Mouse (Mus musculus) CD4-positive helper T cell, adult 2 months (primary cell): ENCODE data around the gene Nup62.

Experiments
- DNase-seq: peaks from one replicate; pipeline ENCODE4 v3.0.0-alpha.2; 2012; ENCODE audit warnings: low read depth, missing footprints, low spot score

Nup62 gene

GRCm38 (mm10) chr7:44848561-44849415 is 32.9 kb downstream of the Nup62 start, which contains the start of the genes Akt1s1 and Tbc1d17:
TSS of gene Akt1s1 (plus strand) at chr7:44848991.
TSS of gene Tbc1d17 (minus strand) at chr7:44849079.
- peak; percentile 100 for DNase-seq

DNA sequence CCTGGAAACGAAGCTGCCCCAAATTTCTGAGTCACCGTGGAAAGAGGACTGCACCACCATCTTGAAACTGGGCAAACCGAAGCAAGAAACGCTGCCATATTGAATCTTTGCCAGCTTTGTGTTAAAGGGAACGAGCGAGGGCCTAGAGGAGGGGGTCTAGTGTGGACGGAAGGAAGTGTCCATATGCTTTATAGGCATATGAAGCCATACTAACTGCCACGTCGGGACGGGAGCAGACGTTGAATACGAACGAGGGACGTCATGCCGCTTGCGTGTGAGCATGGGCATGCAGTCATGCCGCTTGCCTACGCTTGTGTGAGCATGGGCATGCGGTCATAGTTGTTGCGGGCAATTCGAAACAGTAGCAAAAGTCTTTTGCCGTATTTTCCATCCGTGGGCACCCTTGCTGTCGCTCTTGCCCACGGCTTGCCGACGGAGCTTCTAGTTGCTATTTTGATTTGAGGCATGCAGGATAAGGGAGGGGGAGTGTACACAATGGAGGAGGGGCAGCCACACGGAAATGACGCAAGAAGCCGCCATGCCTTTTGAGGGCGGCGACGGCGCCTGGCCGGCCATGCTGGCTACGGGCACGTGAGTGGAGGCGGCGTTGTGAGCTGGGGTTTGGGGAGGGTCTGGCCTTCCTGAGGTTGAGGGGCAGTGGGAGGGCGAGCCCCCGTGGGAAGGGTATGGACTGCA is 33.7 kb downstream of the Nup62 start:
- DNase-seq: peak; percentile 96

DNA sequence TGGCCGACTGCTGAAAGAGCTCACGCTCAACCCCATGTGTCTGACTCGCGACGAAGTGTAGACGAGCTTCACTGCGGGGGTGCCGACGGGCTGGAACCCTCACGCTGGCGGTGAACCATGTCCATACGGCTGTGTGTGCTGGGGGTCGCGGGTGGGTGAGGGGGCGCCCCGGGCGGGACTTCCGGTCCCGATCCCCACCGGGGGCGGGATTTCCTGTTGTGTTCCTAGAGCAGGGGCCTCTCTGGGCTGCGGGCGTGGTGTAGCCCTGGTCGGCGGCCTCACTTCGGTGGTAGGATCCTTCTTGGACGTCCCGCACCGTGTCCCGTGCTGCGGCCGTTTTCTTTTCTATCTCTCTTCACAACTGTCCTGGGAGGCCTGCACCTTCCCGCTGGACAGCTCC is 34.3 kb downstream of the Nup62 start:
- peak; percentile 75 for DNase-seq

DNA sequence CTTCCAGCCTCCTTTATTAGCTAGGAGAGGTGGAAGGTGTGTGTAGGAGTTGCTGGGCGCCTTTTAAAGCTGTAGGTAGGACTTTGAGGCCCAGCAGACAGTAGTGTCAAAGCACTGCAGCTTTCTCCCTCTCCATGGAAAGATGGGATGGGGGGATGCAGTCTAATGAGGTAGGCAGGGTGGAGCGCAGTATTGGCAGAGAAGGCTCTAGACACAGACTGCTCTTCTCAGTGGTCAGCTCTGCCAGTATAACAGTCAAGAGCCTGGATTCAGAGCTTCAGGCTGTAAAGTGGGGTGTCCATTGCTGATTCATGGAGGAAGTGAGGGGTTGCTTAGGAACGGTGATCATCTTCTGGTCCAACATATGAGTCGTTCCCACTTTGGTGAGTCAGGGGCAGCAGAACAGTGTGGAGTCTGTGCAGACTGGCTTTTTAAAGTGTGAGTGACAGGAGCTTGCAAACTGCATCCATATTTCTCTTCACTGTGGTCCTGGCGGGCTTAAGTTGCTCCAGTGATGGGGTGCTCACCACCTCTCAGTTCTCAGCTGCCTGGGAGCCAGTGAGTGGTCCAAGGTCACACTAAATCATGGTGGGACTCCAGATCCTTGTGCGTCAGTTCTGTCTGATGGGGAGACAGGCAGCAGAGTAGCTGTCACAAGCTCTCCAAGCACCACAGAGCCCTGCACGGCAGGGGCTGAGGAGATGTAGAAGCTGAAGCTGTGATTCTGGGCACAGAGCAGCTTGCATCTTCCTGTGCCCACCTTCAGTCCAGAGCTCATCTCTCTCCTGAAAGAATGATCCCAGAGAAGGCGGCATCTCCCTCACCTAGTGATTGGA is 35.1 kb downstream of the Nup62 start:
- no peak for DNase-seq

DNA sequence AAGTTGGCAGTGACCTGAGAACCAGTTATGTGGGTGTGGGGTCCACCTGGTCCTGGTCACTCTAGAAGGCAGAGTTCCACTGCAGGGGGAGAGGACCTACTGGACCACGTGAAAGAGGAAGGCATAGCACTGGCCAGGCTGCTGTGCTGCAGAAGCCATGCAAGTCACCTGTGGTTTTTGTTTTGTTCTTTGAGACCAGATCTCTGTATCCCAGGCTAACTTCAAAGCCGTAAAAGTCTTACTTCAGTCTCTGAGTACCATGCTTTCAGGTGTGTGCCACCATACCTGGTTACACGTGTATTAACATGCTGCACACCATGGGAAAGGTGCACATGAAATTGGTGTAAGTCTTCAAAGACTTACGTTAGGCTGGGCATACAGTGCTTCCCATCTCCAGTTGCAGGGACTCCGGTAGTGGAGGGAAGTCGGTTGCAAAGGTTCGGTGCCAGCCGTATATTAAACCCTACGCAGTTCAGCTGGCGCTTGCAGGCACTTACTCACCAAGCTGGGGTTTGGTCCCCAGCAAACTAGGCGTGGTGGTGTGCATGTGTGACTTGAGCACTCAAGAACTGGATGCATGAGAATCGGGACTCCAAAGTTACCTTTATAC is 35.8 kb downstream of the Nup62 start:
- no peak for DNase-seq

- DNase-seq: no peak
Measured at GRCm38 (mm10) chr7:44852259-44853027, 36.6 kb downstream of the Nup62 start.

DNA sequence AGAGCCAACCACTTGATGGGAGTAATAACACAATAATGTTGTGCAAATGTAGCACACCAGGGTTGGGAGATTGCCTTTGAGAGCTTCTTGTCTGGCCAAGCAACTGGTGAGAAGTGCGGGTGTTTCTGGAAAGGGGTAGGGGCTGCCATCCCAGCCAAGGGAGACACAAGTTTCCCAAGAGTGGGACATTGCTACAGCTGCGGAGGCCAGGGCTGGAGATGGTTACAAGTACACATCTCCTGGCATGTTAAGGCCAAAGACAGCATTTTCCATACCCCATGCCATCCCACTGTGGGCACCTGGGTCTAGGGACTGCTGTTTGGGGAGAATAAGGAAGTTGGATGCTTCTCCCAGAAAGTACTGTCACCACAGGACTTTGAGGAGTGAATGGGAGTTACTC is 37.2 kb downstream of the Nup62 start:
- no peak for DNase-seq

DNA sequence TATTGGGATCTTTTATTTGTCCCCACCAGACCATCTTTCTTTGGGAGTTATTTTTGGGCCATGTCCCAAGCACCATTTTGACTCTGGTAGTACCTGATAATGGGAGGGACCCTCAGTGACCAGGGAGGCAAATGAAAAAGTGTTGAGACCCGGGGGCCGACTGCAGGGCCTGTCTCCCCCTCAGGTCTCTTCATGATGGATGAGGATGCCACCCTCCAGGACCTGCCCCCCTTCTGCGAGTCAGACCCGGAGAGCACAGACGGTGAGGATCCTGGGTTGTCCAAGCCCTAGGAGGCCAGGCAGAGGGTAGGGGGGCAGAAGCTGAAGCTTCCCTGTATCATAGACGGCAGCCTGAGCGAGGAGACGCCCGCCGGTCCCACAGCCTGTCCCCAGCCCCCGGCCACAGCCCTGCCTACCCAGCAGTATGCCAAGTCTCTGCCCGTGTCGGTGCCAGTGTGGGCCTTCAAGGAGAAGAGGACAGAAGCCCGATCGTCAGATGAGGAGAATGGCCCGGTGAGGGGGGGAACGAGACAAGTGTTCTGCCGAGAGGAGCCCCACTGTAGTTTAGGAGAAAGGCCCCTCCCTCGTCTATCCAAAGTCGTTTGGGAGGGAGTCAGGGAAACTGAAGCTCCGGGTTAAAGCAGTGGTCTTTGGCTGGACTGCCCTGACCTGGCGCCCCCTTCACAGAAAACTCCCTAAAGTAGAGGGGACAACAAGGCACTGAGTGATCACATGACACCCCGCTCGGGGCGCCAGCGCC is 37.9 kb downstream of the Nup62 start:
- no peak for DNase-seq

GRCm38 (mm10) chr7:44854356-44855031 is 38.6 kb downstream of the Nup62 start:
- DNase-seq: peak; percentile 82

DNA sequence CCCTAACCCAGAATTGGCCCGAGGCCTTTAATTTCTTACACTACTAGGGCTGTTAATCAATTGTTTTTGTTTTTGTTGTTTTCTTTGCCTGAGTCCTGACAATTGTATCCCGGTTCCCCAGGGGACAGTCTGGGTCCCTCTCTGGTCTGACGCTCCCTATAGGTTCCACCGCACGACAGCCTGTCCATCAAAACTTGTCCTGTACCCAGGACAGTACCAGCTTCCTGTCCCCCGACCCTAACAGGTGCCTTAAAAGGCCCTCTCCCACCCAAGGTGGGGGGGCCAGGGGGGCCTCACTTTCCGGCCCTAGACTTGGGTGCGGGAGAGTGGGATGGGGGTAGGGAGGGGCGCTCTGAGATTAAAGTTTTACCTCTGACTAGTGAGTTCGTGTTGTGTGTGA is 39.1 kb downstream of the Nup62 start:
- DNase-seq: no peak

DNA sequence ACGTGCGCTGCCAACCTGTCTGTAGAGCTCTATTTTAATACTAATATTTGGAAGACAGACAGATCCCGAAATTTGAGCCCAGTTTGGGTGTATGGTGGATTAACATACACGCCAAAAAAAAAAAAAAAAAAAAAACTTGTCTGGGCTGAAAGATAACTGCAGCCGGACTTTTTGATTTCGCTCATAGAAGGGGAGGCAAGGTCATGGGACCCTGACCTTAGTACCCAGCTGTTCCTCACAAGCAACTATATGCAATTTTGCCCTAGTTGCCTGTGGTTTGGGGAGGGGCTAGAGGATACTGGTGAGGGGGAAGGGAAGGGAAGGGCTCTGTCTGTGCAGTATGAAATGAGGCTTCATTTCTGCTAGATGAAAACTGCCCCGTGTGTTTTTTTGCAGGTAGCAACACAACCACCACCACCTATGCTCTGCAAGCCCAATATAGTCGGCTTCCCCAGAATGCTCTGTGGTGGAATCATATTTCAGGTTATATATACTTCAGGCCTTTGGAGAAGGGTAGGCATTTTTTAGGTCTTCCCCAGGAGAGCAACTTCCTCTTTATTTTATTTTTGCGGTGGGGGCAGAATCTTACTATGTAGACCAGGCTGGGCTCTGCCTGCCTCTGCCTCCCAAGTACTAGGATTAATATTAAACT is 40.5 kb downstream of the Nup62 start:
- DNase-seq: no peak

DNA sequence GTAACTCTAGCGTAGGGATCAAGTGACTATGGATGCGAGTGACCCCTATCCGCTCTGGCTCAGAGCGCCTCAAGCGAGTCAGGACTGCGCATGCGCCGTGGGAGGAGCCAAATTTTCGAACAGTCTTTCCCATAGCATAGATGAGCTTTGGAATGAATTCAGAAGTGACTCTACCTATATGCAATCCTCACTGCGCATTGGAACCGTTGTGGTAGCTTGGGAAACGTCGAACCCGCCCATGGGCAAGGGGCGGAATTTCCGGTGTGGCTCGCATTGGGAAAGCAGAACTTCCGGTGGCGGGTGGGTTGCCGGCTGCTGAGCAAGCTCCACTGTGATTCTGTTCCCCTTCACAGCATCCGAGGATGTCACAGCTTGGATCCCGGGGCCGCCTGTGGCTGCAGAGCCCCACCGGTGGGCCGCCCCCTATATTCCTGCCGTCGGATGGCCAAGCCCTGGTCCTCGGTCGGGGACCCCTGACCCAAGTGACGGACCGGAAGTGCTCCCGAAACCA is 41.2 kb downstream of the Nup62 start, which contains the start of gene Pnkp:
Gene Pnkp, plus strand, starts transcription at position 98 of the 511 bp plus-strand sequence.
- peak; percentile 86 for DNase-seq

- peak; percentile 63 for DNase-seq
Measured at GRCm38 (mm10) chr7:44857905-44858304, 42.0 kb downstream of the Nup62 start.

DNA sequence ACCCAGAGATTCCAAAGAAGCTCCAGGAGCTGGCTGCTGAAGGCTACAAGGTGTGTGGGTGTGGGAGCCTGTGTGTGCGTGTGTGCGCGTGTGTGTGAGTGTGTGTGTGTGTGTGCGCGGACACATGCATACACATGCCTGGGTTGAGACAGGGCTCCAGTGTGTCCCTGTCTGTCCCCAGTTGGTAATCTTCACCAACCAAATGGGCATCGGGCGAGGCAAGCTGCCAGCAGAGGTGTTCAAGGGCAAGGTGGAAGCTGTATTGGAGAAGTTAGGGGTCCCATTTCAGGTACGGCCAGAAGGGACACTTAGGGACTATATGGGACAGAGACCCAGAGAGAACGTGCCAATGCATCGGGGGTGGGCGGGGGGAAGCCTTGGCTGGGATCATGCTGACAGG is 44.0 kb downstream of the Nup62 start:
- DNase-seq: no peak

DNA sequence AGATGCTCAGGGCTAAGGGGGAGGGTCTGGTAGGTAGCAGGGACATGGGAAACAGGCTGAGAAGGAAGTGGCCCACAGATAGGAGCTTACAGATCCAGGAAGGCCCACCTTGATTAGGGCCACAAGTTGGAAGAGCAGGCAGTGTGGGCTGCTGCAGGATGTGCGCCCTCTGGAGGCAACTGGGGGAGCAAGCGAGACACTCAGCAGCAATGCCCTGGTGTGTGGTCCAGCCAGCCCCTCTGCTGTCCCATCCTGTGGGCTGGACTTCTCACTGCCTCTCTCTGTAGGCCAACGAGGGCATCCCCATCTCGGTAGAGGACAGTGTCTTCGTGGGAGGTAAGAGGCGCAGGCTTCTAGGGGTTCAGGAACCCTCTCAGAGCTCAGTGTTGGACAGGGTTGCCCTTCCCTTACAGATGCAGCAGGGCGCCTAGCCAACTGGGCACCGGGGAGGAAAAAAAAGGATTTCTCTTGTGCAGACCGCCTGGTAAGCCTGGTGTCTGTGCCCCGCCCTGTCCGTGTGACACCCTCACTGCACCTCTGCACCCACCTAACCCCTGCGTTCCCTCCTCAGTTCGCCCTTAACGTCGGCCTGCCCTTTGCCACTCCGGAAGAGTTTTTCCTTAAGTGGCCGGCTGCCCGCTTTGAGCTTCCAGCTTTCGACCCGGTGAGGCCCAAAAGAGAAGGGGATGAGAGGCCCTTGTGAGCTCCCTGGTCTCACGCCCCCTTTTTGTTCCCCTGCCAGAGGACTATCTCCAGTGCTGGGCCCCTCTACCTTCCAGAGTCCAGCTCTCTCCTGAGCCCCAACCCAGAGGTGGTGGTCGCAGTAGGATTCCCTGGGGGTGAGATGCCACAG is 44.9 kb downstream of the Nup62 start:
- peak; percentile 61 for DNase-seq

GRCm38 (mm10) chr7:44861429-44861816 is 45.5 kb downstream of the Nup62 start:
- DNase-seq: no peak

DNA sequence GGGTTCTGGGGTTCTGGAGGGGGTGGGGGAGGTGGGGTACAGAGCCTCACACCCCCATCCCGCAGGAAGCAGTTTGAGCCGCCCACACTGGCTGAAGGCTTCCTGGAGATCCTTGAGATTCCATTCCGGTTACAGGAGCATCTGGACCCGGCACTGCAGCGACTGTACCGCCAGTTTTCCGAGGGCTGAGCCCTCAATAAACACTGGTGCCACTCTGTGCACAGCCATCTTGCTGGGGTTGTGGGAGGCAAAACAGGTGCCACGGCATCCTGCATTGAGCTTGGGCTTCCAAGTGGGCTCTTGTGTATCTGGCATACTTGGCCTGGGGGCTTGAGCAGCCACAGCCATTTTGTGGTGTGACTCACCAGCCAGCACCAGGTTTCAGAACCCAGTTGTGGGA is 46.5 kb downstream of the Nup62 start:
- DNase-seq: no peak

DNA sequence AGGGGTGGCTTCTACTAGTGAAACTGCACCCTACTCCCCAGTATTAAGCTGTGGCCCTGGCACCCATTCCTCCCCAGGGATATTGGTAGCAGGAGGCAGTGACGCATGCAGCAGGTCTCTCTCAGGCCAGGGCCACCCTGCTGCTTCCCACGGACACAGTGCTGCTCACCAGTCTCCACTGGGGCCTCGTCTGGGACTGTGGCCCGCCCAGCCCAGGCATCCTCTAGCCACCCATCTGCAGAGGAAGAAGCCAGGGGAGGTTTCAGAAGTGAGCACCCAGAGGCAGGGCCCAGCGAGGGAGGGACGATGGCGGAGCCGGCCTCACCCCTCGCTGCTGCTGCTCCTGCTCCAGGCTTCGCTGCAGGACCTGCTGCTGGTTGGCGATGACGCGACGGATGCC is 47.3 kb downstream of the Nup62 start:
- no peak for DNase-seq
